Mouse (Mus musculus): ENCODE results near the gene Hist1h2ab.

DNA sequence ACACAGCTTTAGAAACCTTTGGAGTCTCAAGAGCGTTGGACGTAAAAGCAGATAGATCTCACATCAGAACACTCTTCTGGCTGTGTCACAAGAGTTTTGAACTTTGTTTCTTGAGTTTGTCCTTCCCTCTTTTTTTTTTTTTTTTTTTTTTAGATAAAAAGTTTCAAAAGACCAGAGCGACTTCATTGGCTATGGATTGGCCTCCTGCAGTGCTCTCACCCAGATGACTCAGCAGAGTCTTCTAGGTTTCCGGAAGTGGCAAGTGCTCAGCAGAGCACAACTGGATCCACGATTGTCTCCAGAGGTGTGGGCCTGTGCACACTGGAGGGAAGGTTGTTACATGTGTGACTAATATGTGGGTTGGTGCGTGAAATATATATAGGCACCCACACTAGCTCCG is 27.4 kb downstream of the Hist1h2ab start:
- no peak for TF ChIP-seq POLR2A (IDR thresholded peaks at IDR 0.05; ENCODE audit: insufficient read depth, low read depth, low read length)
- no peak for TF ChIP-seq CTCF (IDR thresholded peaks at IDR 0.05)
- TF ChIP-seq EP300 (IDR thresholded peaks at IDR 0.05; ENCODE audit: insufficient read depth, low read depth, low read length) = no peak

Measured in heart, adult 2 months (tissue).